Mouse (Mus musculus): ENCODE results near the gene AW011738.

Gene AW011738

GRCm38 (mm10) chr4:156200623-156201475, 2.3 kb upstream of the AW011738 start, which contains the start of gene Isg15:
Gene Isg15, minus strand, starts transcription at chr4:156200818.
- DNase-seq, result no peak

- no peak for DNase-seq
Observed at GRCm38 (mm10) chr4:156202462-156202893, 626 bp upstream of the AW011738 start.

- peak; percentile 32 to 46 for DNase-seq
Observed at GRCm38 (mm10) chr4:156203413-156204131, 468 bp downstream of the AW011738 start.

- no peak for DNase-seq
Observed at GRCm38 (mm10) chr4:156208872-156209271, 5.8 kb downstream of the AW011738 start.

GRCm38 (mm10) chr4:156209963-156210635, 7.0 kb downstream of the AW011738 start:
- no peak for DNase-seq

GRCm38 (mm10) chr4:156213134-156213533, 10.0 kb downstream of the AW011738 start:
- no peak for DNase-seq

- DNase-seq, result peak; percentile 74 to 89
Observed at GRCm38 (mm10) chr4:156215649-156216048, 12.5 kb downstream of the AW011738 start, which contains the start of gene Perm1. Gene Perm1, plus strand, starts transcription at chr4:156215868.

GRCm38 (mm10) chr4:156216196-156216595, 13.1 kb downstream of the AW011738 start:
- no peak for DNase-seq

- peak in 1 of 2 experiments; percentile 25 for DNase-seq
Observed at GRCm38 (mm10) chr4:156217022-156217669, 14.0 kb downstream of the AW011738 start.

- peak; percentile 39 to 44 for DNase-seq
Observed at GRCm38 (mm10) chr4:156217838-156218237, 14.7 kb downstream of the AW011738 start.

GRCm38 (mm10) chr4:156219936-156220335, 16.8 kb downstream of the AW011738 start:
- no peak for DNase-seq

- no peak for DNase-seq
Observed at GRCm38 (mm10) chr4:156224276-156224675, 21.2 kb downstream of the AW011738 start.

GRCm38 (mm10) chr4:156227752-156228392, 24.8 kb downstream of the AW011738 start:
- peak; percentile 51 to 59 for DNase-seq

- DNase-seq, result no peak
Observed at GRCm38 (mm10) chr4:156228393-156229024, 25.4 kb downstream of the AW011738 start.

GRCm38 (mm10) chr4:156234021-156234501, 31.0 kb downstream of the AW011738 start:
- peak; percentile 57 to 59 for DNase-seq

GRCm38 (mm10) chr4:156234701-156235213, 31.7 kb downstream of the AW011738 start, which contains the start of gene Plekhn1:
Gene Plekhn1, minus strand, starts transcription at chr4:156234857.
- DNase-seq, result peak; percentile 87 to 88

- DNase-seq, result peak; percentile 53
Observed at GRCm38 (mm10) chr4:156235360-156235770, 32.3 kb downstream of the AW011738 start.

GRCm38 (mm10) chr4:156235808-156236533, 32.9 kb downstream of the AW011738 start, which contains the start of gene Noc2l:
Gene Noc2l, plus strand, starts transcription at chr4:156236010.
- peak; percentile 95 for DNase-seq

GRCm38 (mm10) chr4:156236651-156237447, 33.7 kb downstream of the AW011738 start:
- DNase-seq, result peak; percentile 44 to 52
